Mouse (Mus musculus): ENCODE results near the gene Magi2. TPM values are rescaled to one million over a fixed set of nuclear protein-coding genes. Genes with fewer than 3 reads are reported as not detected.
"Not testable (repeated sequence)": the region's sequence is repeated elsewhere in the genome, so short reads cannot be mapped to it uniquely, and the experiment has no call there.

The Magi2 gene
- total RNA-seq, 2 experiments from 2014 or later: 0.51 TPM; not detected in 1

DNA sequence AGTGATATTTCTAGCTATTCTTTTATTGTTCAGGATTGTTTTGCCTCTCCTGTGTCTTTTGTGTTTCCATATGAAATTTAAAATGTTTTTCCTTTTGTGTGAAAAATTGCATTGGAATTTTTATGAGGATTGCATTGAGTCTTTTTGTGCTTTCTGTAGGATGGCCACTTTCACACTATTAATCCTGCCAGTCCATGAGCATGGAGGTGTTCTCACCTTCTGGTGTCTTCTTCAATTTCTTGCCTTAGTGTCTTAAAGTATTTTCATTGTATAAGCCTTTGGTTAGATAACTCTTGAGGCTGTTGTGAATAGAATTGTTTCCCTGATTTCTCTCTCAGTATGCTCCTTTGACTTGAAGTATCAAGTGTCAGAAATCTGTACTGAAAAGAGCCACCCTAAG, 1296.9 kb downstream of the Magi2 start:
- no peak for ATAC-seq (replicated peaks; ENCODE audit: low FRiP score, poor library complexity, severe bottlenecking)

- not testable (repeated sequence) for ATAC-seq (replicated peaks; ENCODE audit: low FRiP score, poor library complexity, severe bottlenecking)
Measured at GRCm38 (mm10) chr5:20526588-20526987, 1299.8 kb downstream of the Magi2 start.

DNA sequence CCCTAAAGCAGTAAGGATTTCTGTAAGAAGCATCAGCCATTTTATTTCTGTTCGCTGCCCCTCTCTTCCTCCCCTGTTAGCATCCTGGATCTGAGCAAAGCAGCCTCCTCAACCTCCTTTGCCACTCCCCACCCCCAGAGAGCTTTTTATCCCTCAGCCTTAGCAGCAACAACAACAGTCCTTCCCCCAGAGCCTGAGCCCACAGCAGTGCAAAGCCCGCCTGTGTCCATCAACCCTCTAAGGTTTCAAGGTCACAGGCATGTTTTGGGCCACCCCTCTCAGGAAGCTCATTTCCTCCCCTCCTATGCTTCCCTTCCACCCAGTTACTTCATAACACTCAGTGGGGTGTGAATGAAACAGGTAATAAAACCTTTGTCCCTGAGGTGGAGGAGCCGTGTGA, 1309.7 kb downstream of the Magi2 start:
- ATAC-seq (replicated peaks; ENCODE audit: low FRiP score, poor library complexity, severe bottlenecking): no peak

- ATAC-seq (replicated peaks; ENCODE audit: low FRiP score, poor library complexity, severe bottlenecking): no peak
Measured at GRCm38 (mm10) chr5:20537369-20538022, 1310.7 kb downstream of the Magi2 start.

DNA sequence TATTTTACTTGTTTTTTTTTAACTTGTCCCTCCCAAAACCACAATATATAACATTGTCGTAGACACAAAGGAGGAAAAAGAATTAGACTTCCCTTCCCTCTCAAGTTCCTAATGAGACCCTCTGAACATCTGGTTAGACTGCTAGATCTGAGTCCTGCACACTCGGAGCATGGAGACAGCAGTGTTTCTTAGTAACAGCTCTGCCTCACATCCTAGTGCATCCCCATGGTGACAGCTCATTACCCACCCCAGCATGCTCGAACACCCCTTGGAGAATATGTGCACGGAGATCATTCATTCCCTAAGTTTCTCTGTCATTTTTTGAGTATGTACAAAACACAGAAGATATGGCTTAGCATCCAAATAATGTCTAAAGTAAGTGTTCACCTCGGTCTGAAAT, 1317.5 kb downstream of the Magi2 start:
- no peak for ATAC-seq (replicated peaks; ENCODE audit: low FRiP score, poor library complexity, severe bottlenecking)

DNA sequence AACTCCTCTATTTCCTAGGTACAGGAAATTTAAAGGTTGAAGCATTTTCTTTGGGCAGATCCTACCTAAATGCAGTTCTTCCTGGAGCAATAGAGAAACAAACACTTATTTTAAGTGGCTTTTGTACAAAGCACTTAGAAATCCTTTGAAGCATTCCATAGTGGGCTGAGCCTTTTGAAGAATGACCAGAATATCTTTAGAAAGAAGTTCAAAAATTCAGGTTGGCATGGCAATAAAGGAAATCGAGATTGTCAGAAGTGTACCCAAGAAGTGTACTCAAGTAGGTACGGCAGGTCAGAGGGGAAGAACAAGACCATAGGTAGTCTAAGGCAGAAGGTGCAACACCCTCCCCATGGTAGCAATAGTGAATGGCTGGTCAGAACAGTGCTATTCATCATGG, 1332.5 kb downstream of the Magi2 start:
- no peak for ATAC-seq (replicated peaks; ENCODE audit: low FRiP score, poor library complexity, severe bottlenecking)

DNA sequence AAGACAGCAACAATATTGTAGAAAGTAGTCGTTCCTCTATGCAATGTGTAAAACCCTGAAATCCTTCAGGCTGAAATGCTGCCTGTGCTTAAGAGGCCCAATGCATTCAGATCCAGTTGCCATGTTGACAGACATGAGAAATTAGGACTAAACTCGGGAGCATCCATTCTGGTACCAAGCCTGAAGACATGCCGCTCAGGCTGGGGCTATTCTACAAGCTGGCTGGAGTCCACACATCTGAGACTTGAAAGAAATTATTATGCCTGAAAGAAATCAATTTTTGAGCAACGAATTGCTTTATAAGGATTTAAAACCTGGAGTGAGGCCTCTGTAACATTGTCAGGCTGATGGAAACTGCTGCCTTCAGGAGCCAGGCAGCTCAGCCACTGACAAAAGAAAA, 1333.0 kb downstream of the Magi2 start:
- no peak for ATAC-seq (replicated peaks; ENCODE audit: low FRiP score, poor library complexity, severe bottlenecking)

DNA sequence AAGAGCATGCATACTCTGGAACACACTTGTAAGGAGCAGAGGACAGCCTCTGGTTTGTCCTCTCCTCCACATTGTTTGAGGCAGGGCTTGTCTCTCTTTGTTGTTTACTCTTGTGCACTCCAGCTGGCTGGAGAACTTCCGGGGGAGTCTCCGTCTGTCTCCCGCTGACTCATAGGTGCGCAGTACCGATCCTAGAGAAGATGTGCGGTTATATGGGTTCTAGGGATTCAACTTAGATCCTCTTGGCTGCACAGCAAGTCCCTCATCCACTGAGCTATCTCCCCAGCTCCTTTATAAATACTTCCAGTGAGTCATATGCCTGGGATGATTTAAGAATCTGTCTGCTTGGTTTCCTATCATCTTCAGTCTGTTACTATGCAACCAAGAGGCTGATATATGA, 1341.6 kb downstream of the Magi2 start:
- ATAC-seq (replicated peaks; ENCODE audit: low FRiP score, poor library complexity, severe bottlenecking): no peak

- no peak for ATAC-seq (replicated peaks; ENCODE audit: low FRiP score, poor library complexity, severe bottlenecking)
Measured at GRCm38 (mm10) chr5:20568966-20569365, 1342.1 kb downstream of the Magi2 start.

GRCm38 (mm10) chr5:20574816-20575215, 1348.0 kb downstream of the Magi2 start:
- no peak for ATAC-seq (replicated peaks; ENCODE audit: low FRiP score, poor library complexity, severe bottlenecking)

DNA sequence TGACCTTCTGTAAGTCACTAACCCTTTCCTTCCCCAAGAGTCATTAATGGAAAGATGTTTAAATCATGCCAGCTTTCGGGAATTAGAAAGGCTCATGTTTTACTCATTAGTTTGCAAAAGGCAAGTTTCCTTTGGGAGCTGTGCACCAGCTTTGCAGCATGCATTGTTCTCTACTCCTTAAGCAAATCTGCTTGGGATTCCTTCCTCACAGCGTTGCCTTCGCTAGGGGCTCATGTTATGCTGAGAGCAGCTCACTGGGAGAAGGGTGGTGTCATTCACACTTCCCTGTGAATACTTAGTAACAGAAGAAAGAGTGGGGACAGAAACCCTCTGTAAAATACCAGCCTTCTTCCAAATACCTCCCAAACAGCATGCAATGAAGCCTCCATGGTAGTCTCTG, 1349.0 kb downstream of the Magi2 start:
- no peak for ATAC-seq (replicated peaks; ENCODE audit: low FRiP score, poor library complexity, severe bottlenecking)

DNA sequence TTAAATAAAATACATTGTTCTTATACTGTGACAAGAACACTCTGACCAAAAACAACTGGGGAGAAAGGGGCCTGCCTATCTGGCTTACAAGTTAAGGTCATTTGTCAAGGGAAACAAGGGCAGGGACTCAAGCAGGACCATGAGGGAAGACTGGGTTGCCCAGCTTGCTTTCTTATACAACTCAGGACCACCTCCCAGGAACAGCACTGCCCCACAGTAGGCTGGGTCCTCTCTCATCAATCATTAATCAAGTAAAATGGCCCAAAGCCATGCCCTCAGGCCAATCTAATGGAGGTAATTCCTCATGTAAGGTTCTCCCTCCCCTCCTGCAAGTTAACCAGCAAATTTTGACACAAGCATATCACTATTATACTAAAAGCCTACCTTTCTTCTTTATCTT, 1349.4 kb downstream of the Magi2 start:
- ATAC-seq (replicated peaks; ENCODE audit: low FRiP score, poor library complexity, severe bottlenecking): no peak

- no peak for ATAC-seq (replicated peaks; ENCODE audit: low FRiP score, poor library complexity, severe bottlenecking)
Measured at GRCm38 (mm10) chr5:20578666-20579065, 1351.8 kb downstream of the Magi2 start.

GRCm38 (mm10) chr5:20580619-20581018, 1353.8 kb downstream of the Magi2 start:
- ATAC-seq (replicated peaks; ENCODE audit: low FRiP score, poor library complexity, severe bottlenecking): no peak

DNA sequence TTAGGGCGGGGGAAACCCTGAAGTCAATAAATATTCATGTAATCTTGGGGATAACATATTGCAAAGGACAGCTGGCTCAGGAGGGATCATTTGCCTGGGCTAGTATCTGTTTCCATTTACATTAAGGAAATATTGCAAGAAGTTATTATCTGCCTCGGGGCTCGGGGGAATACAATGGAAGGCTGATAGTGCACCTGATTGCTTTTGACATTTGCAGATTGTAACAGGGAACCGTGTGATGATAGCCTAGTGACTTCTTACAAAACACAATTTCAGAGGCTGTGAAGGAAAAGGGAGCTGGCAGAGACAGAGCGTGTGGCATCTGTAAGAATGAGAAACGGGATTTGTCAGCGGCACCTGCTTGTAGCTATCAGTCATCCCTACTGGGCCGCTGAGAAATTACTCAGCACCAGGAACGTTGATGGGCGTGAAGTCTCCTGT, 1356.2 kb downstream of the Magi2 start:
- no peak for ATAC-seq (replicated peaks; ENCODE audit: low FRiP score, poor library complexity, severe bottlenecking)

GRCm38 (mm10) chr5:20583639-20584038, 1356.8 kb downstream of the Magi2 start:
- ATAC-seq (replicated peaks; ENCODE audit: low FRiP score, poor library complexity, severe bottlenecking): no peak

DNA sequence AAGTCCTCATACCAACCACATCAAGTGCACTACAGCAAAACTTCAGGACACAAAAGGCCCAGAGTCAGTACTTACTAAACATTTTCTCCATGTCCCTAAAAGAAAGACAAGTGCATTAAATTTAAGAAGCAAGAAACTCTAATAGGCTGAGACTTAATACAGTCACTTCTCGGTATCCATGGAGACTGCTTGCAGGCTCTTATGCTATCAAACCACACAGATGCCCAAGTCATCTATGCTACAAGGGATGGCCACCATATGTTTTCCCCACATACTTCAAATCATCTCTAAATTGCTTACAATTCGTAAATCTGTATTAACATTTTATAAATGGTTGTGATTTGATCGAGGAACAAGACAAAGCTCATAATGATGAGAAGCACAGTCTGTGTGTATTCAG, 1357.9 kb downstream of the Magi2 start:
- ATAC-seq (replicated peaks; ENCODE audit: low FRiP score, poor library complexity, severe bottlenecking): no peak

DNA sequence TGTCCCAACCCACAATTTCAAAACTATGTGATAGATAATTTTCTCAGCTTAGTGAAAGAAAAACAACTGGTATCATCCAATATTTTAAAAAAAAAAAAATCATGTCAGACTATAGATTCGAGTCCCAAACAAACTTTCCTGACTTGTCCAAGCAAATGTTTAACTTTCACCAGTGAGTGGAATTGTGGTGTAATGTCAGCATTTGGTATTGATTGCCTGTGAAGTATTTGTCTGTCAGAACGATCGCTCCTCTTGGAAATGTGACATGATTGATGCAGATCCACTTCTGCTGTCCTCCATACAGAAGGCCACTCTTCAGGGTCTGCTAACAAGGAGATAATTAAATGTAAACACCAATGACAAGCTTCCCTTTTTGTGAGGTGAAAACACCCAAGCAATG, 1362.9 kb downstream of the Magi2 start:
- ATAC-seq (replicated peaks; ENCODE audit: low FRiP score, poor library complexity, severe bottlenecking): no peak

DNA sequence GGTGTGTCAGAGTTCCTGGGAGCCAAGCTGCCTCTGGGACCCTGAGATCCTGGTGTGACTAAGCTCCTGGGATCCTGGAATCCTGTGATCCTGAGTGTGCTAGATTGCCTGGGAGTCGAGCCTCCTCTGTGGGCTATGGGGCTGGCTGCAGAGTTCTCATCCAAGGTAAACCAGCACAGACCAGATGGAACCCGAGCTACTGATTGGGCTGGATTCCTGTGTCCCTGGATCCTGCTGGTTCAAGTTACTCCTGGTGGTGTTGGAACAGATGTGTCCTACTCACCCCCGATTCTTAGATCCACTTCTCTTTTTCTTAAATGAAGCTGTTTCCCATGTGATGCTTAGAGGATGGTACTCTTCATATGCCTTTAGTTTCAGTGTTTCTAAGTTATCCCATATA, 1371.4 kb downstream of the Magi2 start:
- ATAC-seq (replicated peaks; ENCODE audit: low FRiP score, poor library complexity, severe bottlenecking): no peak

DNA sequence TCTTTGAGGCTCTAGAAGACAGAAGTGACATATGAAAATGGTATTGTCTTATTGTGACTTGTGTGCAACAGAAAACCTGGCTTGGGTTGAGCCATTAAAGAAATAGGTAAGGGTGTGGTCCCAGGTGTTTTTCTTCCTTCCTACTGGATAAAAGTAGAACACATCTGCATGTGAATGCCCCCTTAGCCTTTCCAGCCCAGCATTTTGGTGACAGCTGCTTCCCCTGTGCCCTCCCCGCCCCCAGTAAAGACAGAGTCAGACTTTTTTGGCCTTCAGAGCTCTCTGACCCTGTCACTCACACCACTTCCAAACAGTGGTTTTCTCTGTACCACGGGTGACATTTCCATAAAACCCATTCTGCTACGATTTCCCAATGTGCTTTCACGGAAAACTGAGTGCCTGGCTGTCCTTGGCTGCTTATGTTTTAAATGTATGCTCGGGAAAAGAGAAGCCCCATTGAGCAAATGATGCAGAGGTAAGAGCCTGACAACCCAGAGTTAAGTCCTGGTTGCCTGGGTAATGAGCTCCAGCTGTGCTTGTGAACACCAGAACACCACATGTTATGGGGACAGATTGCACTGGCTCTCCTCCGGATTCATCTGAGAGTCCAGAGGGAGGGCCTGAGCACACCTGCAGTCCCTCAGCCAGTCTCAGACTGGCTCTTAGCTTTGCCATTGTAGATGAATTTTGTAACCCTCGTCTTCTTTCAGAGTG, 1377.1 kb downstream of the Magi2 start:
- ATAC-seq (replicated peaks; ENCODE audit: low FRiP score, poor library complexity, severe bottlenecking): no peak

- ATAC-seq (replicated peaks; ENCODE audit: low FRiP score, poor library complexity, severe bottlenecking): no peak
Measured at GRCm38 (mm10) chr5:20606497-20606896, 1379.7 kb downstream of the Magi2 start.

GRCm38 (mm10) chr5:20607503-20607902, 1380.7 kb downstream of the Magi2 start:
- no peak for ATAC-seq (replicated peaks; ENCODE audit: low FRiP score, poor library complexity, severe bottlenecking)

All from erythroblast, adult 5-6 weeks (primary cell).